Mouse (Mus musculus): ENCODE results near the gene Arhgap15. TPM values are rescaled to one million over a fixed set of nuclear protein-coding genes. Genes with fewer than 3 reads are reported as not detected.

Gene Arhgap15
- polyA plus RNA-seq, 1 experiment, result 0.20 TPM

- H3K27me3 ChIP-seq (ENCODE audit: control insufficient read depth, insufficient read depth, low read length), result no peaks in the 10 kb centered on the region
- TF ChIP-seq POLR2A (IDR thresholded peaks at IDR 0.05; ENCODE audit: low read depth, low read length) (no peak), CTCF (IDR thresholded peaks at IDR 0.05; ENCODE audit: extremely low read depth, insufficient read length, insufficient replicate concordance, low read depth, low read length) (no peak)
- no peak overlapping the region for H3K4me3 ChIP-seq (ENCODE audit: low read depth, low read length)
- 16% methylated on average over 1 of the region's 1 CpGs for WGBS
- H3K36me3 ChIP-seq (ENCODE audit: control insufficient read depth, insufficient read depth, low read length), result no peaks in the 10 kb centered on the region
- H3K4me1 ChIP-seq (ENCODE audit: control insufficient read depth, insufficient read depth, insufficient read length, low read length), result no peaks in the 10 kb centered on the region
- H3K27ac ChIP-seq (ENCODE audit: insufficient read depth, low read depth, low read length), result no peak overlapping the region
Measured at GRCm38 (mm10) chr2:44024704-44025103, 276.1 kb downstream of the Arhgap15 start.

- no peaks in the 10 kb centered on the region for H3K36me3 ChIP-seq (ENCODE audit: control insufficient read depth, insufficient read depth, low read length)
- TF ChIP-seq CTCF (IDR thresholded peaks at IDR 0.05; ENCODE audit: extremely low read depth, insufficient read length, insufficient replicate concordance, low read depth, low read length), result no peak
- no peak for TF ChIP-seq POLR2A (IDR thresholded peaks at IDR 0.05; ENCODE audit: low read depth, low read length)
- no peaks in the 10 kb centered on the region for H3K27me3 ChIP-seq (ENCODE audit: control insufficient read depth, insufficient read depth, low read length)
- H3K27ac ChIP-seq (ENCODE audit: insufficient read depth, low read depth, low read length), result no peak overlapping the region
- no peak overlapping the region for H3K4me3 ChIP-seq (ENCODE audit: low read depth, low read length)
- H3K4me1 ChIP-seq (ENCODE audit: control insufficient read depth, insufficient read depth, insufficient read length, low read length), result no peaks in the 10 kb centered on the region
- WGBS, result 81% methylated on average over 8 of the region's 8 CpGs
Measured at GRCm38 (mm10) chr2:44029035-44029715, 280.6 kb downstream of the Arhgap15 start.

- H3K27me3 ChIP-seq (ENCODE audit: control insufficient read depth, insufficient read depth, low read length), result no peaks in the 10 kb centered on the region
- WGBS, result 93% methylated on average over 10 of the region's 10 CpGs
- TF ChIP-seq CTCF (IDR thresholded peaks at IDR 0.05; ENCODE audit: extremely low read depth, insufficient read length, insufficient replicate concordance, low read depth, low read length) (no peak), POLR2A (IDR thresholded peaks at IDR 0.05; ENCODE audit: low read depth, low read length) (no peak)
- no peaks in the 10 kb centered on the region for H3K4me1 ChIP-seq (ENCODE audit: control insufficient read depth, insufficient read depth, insufficient read length, low read length)
- H3K36me3 ChIP-seq (ENCODE audit: control insufficient read depth, insufficient read depth, low read length), result no peaks in the 10 kb centered on the region
- no peak overlapping the region for H3K4me3 ChIP-seq (ENCODE audit: low read depth, low read length)
- H3K27ac ChIP-seq (ENCODE audit: insufficient read depth, low read depth, low read length), result no peak overlapping the region
Measured at GRCm38 (mm10) chr2:44029865-44030264, 281.2 kb downstream of the Arhgap15 start.

GRCm38 (mm10) chr2:44039522-44040203, 291.0 kb downstream of the Arhgap15 start:
- no peaks in the 10 kb centered on the region for H3K4me1 ChIP-seq (ENCODE audit: control insufficient read depth, insufficient read depth, insufficient read length, low read length)
- TF ChIP-seq CTCF (IDR thresholded peaks at IDR 0.05; ENCODE audit: extremely low read depth, insufficient read length, insufficient replicate concordance, low read depth, low read length) (no peak), POLR2A (IDR thresholded peaks at IDR 0.05; ENCODE audit: low read depth, low read length) (no peak)
- no peaks in the 10 kb centered on the region for H3K36me3 ChIP-seq (ENCODE audit: control insufficient read depth, insufficient read depth, low read length)
- no peak overlapping the region for H3K4me3 ChIP-seq (ENCODE audit: low read depth, low read length)
- 69% methylated on average over 3 of the region's 3 CpGs for WGBS
- no peaks in the 10 kb centered on the region for H3K27me3 ChIP-seq (ENCODE audit: control insufficient read depth, insufficient read depth, low read length)
- no peak overlapping the region for H3K27ac ChIP-seq (ENCODE audit: insufficient read depth, low read depth, low read length)

- Histone ChIP-seq H3K27ac (ENCODE audit: insufficient read depth, low read depth, low read length) (no peak overlapping the region), H3K27me3 (ENCODE audit: control insufficient read depth, insufficient read depth, low read length) (no peaks in the 10 kb centered on the region), H3K4me3 (ENCODE audit: low read depth, low read length) (no peak overlapping the region), H3K36me3 (ENCODE audit: control insufficient read depth, insufficient read depth, low read length) (no peaks in the 10 kb centered on the region), H3K4me1 (ENCODE audit: control insufficient read depth, insufficient read depth, insufficient read length, low read length) (no peaks in the 10 kb centered on the region)
- no peak for TF ChIP-seq CTCF (IDR thresholded peaks at IDR 0.05; ENCODE audit: extremely low read depth, insufficient read length, insufficient replicate concordance, low read depth, low read length)
- 64% methylated on average over 2 of the region's 2 CpGs for WGBS
Measured at GRCm38 (mm10) chr2:44044088-44044487, 295.5 kb downstream of the Arhgap15 start.

- Histone ChIP-seq H3K27me3 (ENCODE audit: control insufficient read depth, insufficient read depth, low read length) (no peaks in the 10 kb centered on the region), H3K4me1 (ENCODE audit: control insufficient read depth, insufficient read depth, insufficient read length, low read length) (no peaks in the 10 kb centered on the region), H3K36me3 (ENCODE audit: control insufficient read depth, insufficient read depth, low read length) (no peaks in the 10 kb centered on the region), H3K27ac (ENCODE audit: insufficient read depth, low read depth, low read length) (no peak overlapping the region), H3K4me3 (ENCODE audit: low read depth, low read length) (no peak overlapping the region)
- 79% methylated on average over 1 of the region's 1 CpGs for WGBS
- TF ChIP-seq POLR2A (IDR thresholded peaks at IDR 0.05; ENCODE audit: low read depth, low read length) (no peak), CTCF (IDR thresholded peaks at IDR 0.05; ENCODE audit: extremely low read depth, insufficient read length, insufficient replicate concordance, low read depth, low read length) (no peak)
Measured at GRCm38 (mm10) chr2:44044634-44045033, 296.0 kb downstream of the Arhgap15 start.

- Histone ChIP-seq H3K27me3 (ENCODE audit: control insufficient read depth, insufficient read depth, low read length) (no peaks in the 10 kb centered on the region), H3K27ac (ENCODE audit: insufficient read depth, low read depth, low read length) (no peak overlapping the region), H3K4me1 (ENCODE audit: control insufficient read depth, insufficient read depth, insufficient read length, low read length) (no peaks in the 10 kb centered on the region), H3K36me3 (ENCODE audit: control insufficient read depth, insufficient read depth, low read length) (no peaks in the 10 kb centered on the region), H3K4me3 (ENCODE audit: low read depth, low read length) (no peak overlapping the region)
- 78% methylated on average over 1 of the region's 1 CpGs for WGBS
- TF ChIP-seq CTCF (IDR thresholded peaks at IDR 0.05; ENCODE audit: extremely low read depth, insufficient read length, insufficient replicate concordance, low read depth, low read length), result no peak
- no peak for TF ChIP-seq POLR2A (IDR thresholded peaks at IDR 0.05; ENCODE audit: low read depth, low read length)
Measured at GRCm38 (mm10) chr2:44045231-44045630, 296.6 kb downstream of the Arhgap15 start.

Data from small intestine, adult 2 months (tissue).